In genomic region chr11:52644081-52644768, GRCm38 (mm10) we compare ENCODE assay signal across 12 mouse cellular contexts.
A peak's percentile ranks its signal among the peaks of the same experiment; 100 is the strongest.
DNase-seq lines count a peak whose midpoint lies in the region; ATAC-seq lines count a peak whose summit lies in the region.
"Had no signal": no experiment of that assay in that cellular context is flagged by ENCODE, and none has a peak within 500 bp of the region (broad histone marks: within the 10 kb centered on the region; RNA-seq: fewer than 3 reads in every experiment).

No protein-coding gene starts in this region.

- ATAC-seq in heart, embryonic 15.5 days (replicated peaks; ENCODE audit: insufficient number of reproducible peaks, insufficient read depth, low FRiP score, low read depth): no peak
- ATAC-seq in heart, embryonic 12.5 days (ENCODE audit: insufficient number of reproducible peaks, low FRiP score): no peak
- no peak for ATAC-seq in embryonic facial prominence, embryonic 11.5 days (replicated peaks; ENCODE audit: insufficient number of reproducible peaks, low FRiP score, low TSS enrichment, low read depth)
- 0 out of 2 replicates have a peak, but pooled peaks have one; percentile 34 for ATAC-seq in midbrain, embryonic 15.5 days (replicated peaks)

- peaks cover 42% of the 10 kb centered on the region for H3K4me1 ChIP-seq in heart, embryonic 15.5 days (replicated peaks)
- peaks cover 67% of the 10 kb centered on the region for H3K4me1 ChIP-seq in heart, embryonic 12.5 days (replicated peaks)
- H3K4me1 ChIP-seq in embryonic facial prominence, embryonic 11.5 days (ENCODE audit: control insufficient read depth, insufficient read depth, low read length): no peaks in the 10 kb centered on the region; the same call in 1 of the 2 replicates
- peaks cover 34% of the 10 kb centered on the region for H3K4me1 ChIP-seq in midbrain, embryonic 15.5 days

- WGBS in heart, embryonic 15.5 days: 20% methylated on average over 6 of the region's 6 CpGs
- 12% methylated on average over 6 of the region's 6 CpGs for WGBS in heart, embryonic 12.5 days
- WGBS in embryonic facial prominence, embryonic 11.5 days: 15% methylated on average over 6 of the region's 6 CpGs
- WGBS in midbrain, embryonic 15.5 days: 15% methylated on average over 6 of the region's 6 CpGs

- H3K27ac ChIP-seq in heart, embryonic 15.5 days: no peak overlapping the region
- H3K27ac ChIP-seq in heart, embryonic 12.5 days (ENCODE audit: poor library complexity, severe bottlenecking): no peak overlapping the region
- no peak overlapping the region for H3K27ac ChIP-seq in embryonic facial prominence, embryonic 11.5 days (replicated peaks; ENCODE audit: low read depth, low read length)
- no peak overlapping the region for H3K27ac ChIP-seq in midbrain, embryonic 15.5 days
- H3K27ac ChIP-seq: limb, embryonic 13.5 days had no signal

- no peak overlapping the region for H3K4me3 ChIP-seq in heart, embryonic 15.5 days
- no peak overlapping the region for H3K4me3 ChIP-seq in heart, embryonic 12.5 days
- H3K4me3 ChIP-seq in embryonic facial prominence, embryonic 11.5 days (ENCODE audit: low read depth, low read length): no peak overlapping the region
- H3K4me3 ChIP-seq in midbrain, embryonic 15.5 days: no peak overlapping the region
- H3K4me3 ChIP-seq: limb, embryonic 13.5 days had no signal

- H3K4me2 ChIP-seq in heart, embryonic 15.5 days: 0 out of 2 replicates have a peak overlapping the region, but pooled peaks have one; percentile 19
- no peak overlapping the region for H3K4me2 ChIP-seq in heart, embryonic 12.5 days
- no peak overlapping the region for H3K4me2 ChIP-seq in embryonic facial prominence, embryonic 11.5 days (ENCODE audit: low read depth, low read length)
- no peak overlapping the region for H3K4me2 ChIP-seq in midbrain, embryonic 15.5 days
- H3K4me2 ChIP-seq: limb, embryonic 13.5 days had no signal

- H3K9ac ChIP-seq in heart, embryonic 15.5 days: no peak overlapping the region
- H3K9ac ChIP-seq in heart, embryonic 12.5 days: no peak overlapping the region
- no peak overlapping the region for H3K9ac ChIP-seq in embryonic facial prominence, embryonic 11.5 days (replicated peaks; ENCODE audit: low read length)
- no peak overlapping the region for H3K9ac ChIP-seq in midbrain, embryonic 15.5 days
- H3K9ac ChIP-seq: limb, embryonic 13.5 days had no signal

- peak; percentile 39 for DNase-seq in kidney, postnatal 10 days
- DNase-seq in kidney, adult 9 months: no peak
- DNase-seq in embryonic facial prominence, embryonic 11.5 days (ENCODE audit: low spot score): peak; percentile 49
- DNase-seq in frontal cortex, postnatal 25 days (ENCODE audit: low spot score in 2 of 2): no peak
- DNase-seq: cerebellum, adult 11-12 months; layer of hippocampus, postnatal 36 days; lung, postnatal 14 days; thymus, adult 18-20 months had no signal

- peaks cover 6% of the 10 kb centered on the region; the same call in 1 of the 2 replicates for H3K27me3 ChIP-seq in heart, embryonic 15.5 days
- peaks cover 16% of the 10 kb centered on the region for H3K27me3 ChIP-seq in heart, embryonic 12.5 days (replicated peaks)
- no peaks in the 10 kb centered on the region for H3K27me3 ChIP-seq in embryonic facial prominence, embryonic 11.5 days (ENCODE audit: control insufficient read depth, insufficient read depth, low read length)
- H3K27me3 ChIP-seq in midbrain, embryonic 15.5 days (replicated peaks): 0 out of 2 replicates have a peak, but pooled peaks cover 3% of the 10 kb centered on the region

- no peaks in the 10 kb centered on the region for H3K36me3 ChIP-seq in heart, embryonic 15.5 days
- no peaks in the 10 kb centered on the region for H3K36me3 ChIP-seq in heart, embryonic 12.5 days
- H3K36me3 ChIP-seq in embryonic facial prominence, embryonic 11.5 days (replicated peaks; ENCODE audit: control insufficient read depth, insufficient read depth, low read depth, low read length): no peaks in the 10 kb centered on the region
- H3K36me3 ChIP-seq in midbrain, embryonic 15.5 days (replicated peaks): no peaks in the 10 kb centered on the region
- H3K36me3 ChIP-seq: limb, embryonic 13.5 days had no signal

- no peaks in the 10 kb centered on the region for H3K9me3 ChIP-seq in heart, embryonic 15.5 days (replicated peaks)
- H3K9me3 ChIP-seq in heart, embryonic 12.5 days (replicated peaks): no peaks in the 10 kb centered on the region
- no peaks in the 10 kb centered on the region for H3K9me3 ChIP-seq in embryonic facial prominence, embryonic 11.5 days (replicated peaks; ENCODE audit: control insufficient read depth, low read length)
- H3K9me3 ChIP-seq in midbrain, embryonic 15.5 days: no peaks in the 10 kb centered on the region
- H3K9me3 ChIP-seq: limb, embryonic 13.5 days had no signal

Comparison
In these comparisons a context has a peak if more than half of its experiments do, and no peak if none do; other contexts are left out.
1. DNase-seq: peak in kidney, postnatal 10 days (single experiment) and embryonic facial prominence, embryonic 11.5 days (single experiment); none in kidney, adult 9 months (single experiment) and frontal cortex, postnatal 25 days (0 of 2).